Mouse (Mus musculus): ENCODE measurements around the gene C2cd4b. TPM values are rescaled to one million over a fixed set of nuclear protein-coding genes. Genes with fewer than 3 reads are reported as not detected.

Gene C2cd4b
- polyA plus RNA-seq, 1 experiment from 2014 or later: not detected

DNA sequence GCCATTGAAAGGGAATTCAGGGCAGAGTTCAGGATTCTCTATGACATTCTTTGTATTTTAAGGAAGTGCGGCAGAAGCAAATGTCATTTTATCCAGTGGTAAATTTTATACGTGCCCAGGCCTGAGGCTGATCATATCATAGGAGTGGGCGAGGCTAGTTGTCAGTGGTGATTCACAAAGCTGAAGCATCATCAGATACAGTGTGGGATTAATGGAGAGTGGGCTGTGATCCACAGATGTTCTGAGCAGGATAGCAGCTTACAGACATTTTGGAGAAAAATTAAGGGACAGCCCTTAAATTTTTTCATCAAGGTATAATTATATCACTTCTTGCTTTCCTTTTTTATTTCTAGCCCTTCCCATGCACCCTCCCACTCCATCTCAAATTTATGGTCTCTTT lies 24.2 kb downstream of the C2cd4b start:
- WGBS: 89% methylated on average over 3 of the region's 3 CpGs
- Histone ChIP-seq H3K9me3 (ENCODE audit: control insufficient read depth, low read length) (no peaks in the 10 kb centered on the region), H3K27ac (ENCODE audit: low read depth, low read length) (no peak overlapping the region), H3K27me3 (ENCODE audit: control insufficient read depth, insufficient read depth, low read length) (no peaks in the 10 kb centered on the region), H3K4me3 (ENCODE audit: low read depth, low read length) (no peak overlapping the region), H3K4me2 (replicated peaks; ENCODE audit: low read depth, low read length) (no peak overlapping the region), H3K9ac (ENCODE audit: low read depth, low read length) (no peak overlapping the region), H3K36me3 (ENCODE audit: control insufficient read depth, insufficient read depth, low read length) (no peaks in the 10 kb centered on the region), H3K4me1 (replicated peaks; ENCODE audit: control insufficient read depth, insufficient read depth, low read length) (no peaks in the 10 kb centered on the region)
- ATAC-seq (ENCODE audit: low FRiP score) (no peak), DNase-seq (ENCODE audit: low spot score) (no peak)

DNA sequence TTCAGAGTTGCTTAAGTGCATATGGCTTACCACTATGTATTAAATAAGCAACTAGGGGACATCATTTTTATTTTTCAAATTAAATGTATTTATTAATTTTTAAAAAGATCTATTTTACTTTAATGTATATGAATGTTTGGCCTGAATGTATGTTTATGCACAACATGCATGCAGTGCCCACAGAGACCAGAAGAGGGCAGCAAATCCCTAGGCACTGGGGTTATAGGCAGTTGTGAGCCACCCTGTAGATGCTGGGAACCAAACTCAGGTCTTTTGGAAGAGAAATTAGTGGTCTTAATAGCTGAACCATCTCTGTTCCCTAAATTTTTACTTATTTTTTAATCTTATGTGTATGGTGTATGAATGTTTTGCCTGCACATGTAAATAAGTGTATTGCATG lies 24.7 kb downstream of the C2cd4b start:
- H3K36me3 ChIP-seq (ENCODE audit: control insufficient read depth, insufficient read depth, low read length): no peaks in the 10 kb centered on the region
- peak; percentile 19 for DNase-seq (ENCODE audit: low spot score)

DNA sequence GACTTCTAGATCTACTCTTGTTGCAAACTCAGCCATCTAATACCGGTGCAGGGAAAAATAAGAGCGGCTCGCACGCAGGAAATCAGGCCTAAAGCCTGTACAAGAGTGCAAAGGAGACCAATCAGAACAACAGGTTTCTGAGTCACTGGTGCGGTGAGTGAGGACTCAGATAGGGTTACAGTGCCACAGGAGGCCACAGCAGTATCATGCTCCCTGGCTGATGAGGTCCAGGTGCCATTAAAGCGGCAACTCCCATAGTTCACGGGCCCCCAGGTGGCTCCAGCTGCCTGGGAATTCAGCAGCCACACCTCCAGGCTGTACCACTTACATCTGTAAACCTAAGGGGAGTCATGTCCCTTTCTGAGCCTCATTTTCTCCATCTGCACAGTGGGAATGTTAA lies 27.1 kb downstream of the C2cd4b start:
- ATAC-seq (ENCODE audit: low FRiP score) (no peak), DNase-seq (ENCODE audit: low spot score) (no peak)
- 75% methylated on average over 7 of the region's 7 CpGs for WGBS
- H3K27me3 ChIP-seq (ENCODE audit: control insufficient read depth, insufficient read depth, low read length): no peaks in the 10 kb centered on the region
- H3K9ac ChIP-seq (ENCODE audit: low read depth, low read length): no peak overlapping the region
- H3K9me3 ChIP-seq (ENCODE audit: control insufficient read depth, low read length): no peaks in the 10 kb centered on the region
- no peaks in the 10 kb centered on the region for H3K4me1 ChIP-seq (replicated peaks; ENCODE audit: control insufficient read depth, insufficient read depth, low read length)
- no peak overlapping the region for H3K27ac ChIP-seq (ENCODE audit: low read depth, low read length)
- H3K4me3 ChIP-seq (ENCODE audit: low read depth, low read length): no peak overlapping the region
- H3K36me3 ChIP-seq (ENCODE audit: control insufficient read depth, insufficient read depth, low read length): no peaks in the 10 kb centered on the region
- H3K4me2 ChIP-seq (replicated peaks; ENCODE audit: low read depth, low read length): no peak overlapping the region

More for the DNA sequence above, 24.7 kb downstream of the C2cd4b start:
- H3K9ac ChIP-seq (ENCODE audit: low read depth, low read length): no peak overlapping the region
- no peaks in the 10 kb centered on the region for H3K4me1 ChIP-seq (replicated peaks; ENCODE audit: control insufficient read depth, insufficient read depth, low read length)
- no peak for ATAC-seq (ENCODE audit: low FRiP score)
- H3K4me2 ChIP-seq (replicated peaks; ENCODE audit: low read depth, low read length): no peak overlapping the region
- H3K9me3 ChIP-seq (ENCODE audit: control insufficient read depth, low read length): no peaks in the 10 kb centered on the region
- no peaks in the 10 kb centered on the region for H3K27me3 ChIP-seq (ENCODE audit: control insufficient read depth, insufficient read depth, low read length)
- H3K27ac ChIP-seq (ENCODE audit: low read depth, low read length): no peak overlapping the region
- no peak overlapping the region for H3K4me3 ChIP-seq (ENCODE audit: low read depth, low read length)

DNA sequence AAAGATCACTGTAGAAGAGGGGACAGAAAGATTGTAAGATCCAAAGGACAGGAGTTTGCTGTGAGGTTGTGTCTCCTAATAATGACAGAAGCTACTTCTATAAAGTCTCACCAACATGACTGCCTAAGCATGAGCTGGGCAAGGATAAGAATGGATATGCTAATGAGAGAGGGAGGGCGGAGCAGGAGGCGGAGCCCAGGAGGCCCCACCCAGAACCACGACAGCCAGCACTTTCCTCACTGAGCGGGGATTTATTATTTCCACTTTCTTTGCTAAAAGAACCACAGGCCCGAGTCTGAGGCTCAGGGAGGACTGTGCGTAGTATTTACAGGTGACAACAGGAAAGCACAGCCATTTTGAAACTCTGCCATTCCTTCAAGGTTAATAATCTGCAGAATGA lies 28.4 kb downstream of the C2cd4b start:
- Histone ChIP-seq H3K4me3 (ENCODE audit: low read depth, low read length) (no peak overlapping the region), H3K27me3 (ENCODE audit: control insufficient read depth, insufficient read depth, low read length) (no peaks in the 10 kb centered on the region), H3K36me3 (ENCODE audit: control insufficient read depth, insufficient read depth, low read length) (no peaks in the 10 kb centered on the region), H3K9me3 (ENCODE audit: control insufficient read depth, low read length) (no peaks in the 10 kb centered on the region), H3K4me2 (replicated peaks; ENCODE audit: low read depth, low read length) (no peak overlapping the region), H3K4me1 (replicated peaks; ENCODE audit: control insufficient read depth, insufficient read depth, low read length) (no peaks in the 10 kb centered on the region), H3K27ac (ENCODE audit: low read depth, low read length) (no peak overlapping the region), H3K9ac (ENCODE audit: low read depth, low read length) (no peak overlapping the region)
- no peak for ATAC-seq (ENCODE audit: low FRiP score)
- DNase-seq (ENCODE audit: low spot score): no peak
- 62% methylated on average over 6 of the region's 6 CpGs for WGBS

DNA sequence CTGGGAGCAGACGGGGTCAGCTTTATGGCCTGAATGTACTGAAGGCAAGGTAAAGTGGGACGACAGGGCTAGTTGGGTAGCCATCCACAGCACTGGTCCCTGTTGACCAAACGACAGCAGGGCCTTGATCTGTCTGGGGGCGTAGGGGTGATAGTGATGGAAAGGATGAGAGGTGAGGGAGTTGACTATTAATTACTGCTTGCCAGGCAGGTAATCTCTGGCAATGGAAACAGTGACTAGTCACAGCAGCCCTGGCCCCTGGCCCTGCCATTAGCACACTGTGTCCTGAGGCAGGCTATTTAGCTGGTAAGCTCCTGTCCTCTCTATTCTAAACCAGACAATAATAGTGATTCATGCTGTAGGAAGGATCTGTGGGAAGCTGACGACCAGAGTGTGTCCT lies 33.2 kb downstream of the C2cd4b start:
- 77% methylated on average over 5 of the region's 5 CpGs for WGBS
- no peak for ATAC-seq (ENCODE audit: low FRiP score)

DNA sequence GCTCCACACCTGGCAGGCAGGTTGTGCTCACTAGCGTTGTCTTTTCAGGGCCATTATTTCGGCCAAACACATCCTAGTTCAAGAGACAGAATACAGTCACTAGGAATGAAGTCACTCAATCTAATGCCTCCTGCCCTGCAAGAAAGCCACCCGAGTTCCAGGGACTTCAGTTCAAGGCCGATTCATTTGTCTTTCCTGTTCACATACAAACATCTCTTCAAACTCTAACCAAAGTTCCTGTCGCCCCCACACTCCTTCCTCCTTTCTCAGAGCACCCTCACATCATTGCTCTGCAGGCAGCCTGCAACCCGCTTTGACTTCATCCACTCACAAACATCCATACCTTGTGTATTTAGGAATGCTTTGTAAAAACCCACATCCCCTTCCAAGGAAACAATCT lies 34.3 kb downstream of the C2cd4b start:
- Histone ChIP-seq H3K9me3 (ENCODE audit: control insufficient read depth, low read length) (no peaks in the 10 kb centered on the region), H3K27me3 (ENCODE audit: control insufficient read depth, insufficient read depth, low read length) (no peaks in the 10 kb centered on the region), H3K9ac (ENCODE audit: low read depth, low read length) (no peak overlapping the region), H3K4me1 (replicated peaks; ENCODE audit: control insufficient read depth, insufficient read depth, low read length) (no peaks in the 10 kb centered on the region), H3K4me3 (ENCODE audit: low read depth, low read length) (no peak overlapping the region), H3K36me3 (ENCODE audit: control insufficient read depth, insufficient read depth, low read length) (no peaks in the 10 kb centered on the region), H3K4me2 (replicated peaks; ENCODE audit: low read depth, low read length) (no peak overlapping the region), H3K27ac (ENCODE audit: low read depth, low read length) (no peak overlapping the region)
- 81% methylated on average over 6 of the region's 6 CpGs for whole genome bisulfite sequencing
- ATAC-seq (ENCODE audit: low FRiP score): no peak
- no peak for DNase-seq (ENCODE audit: low spot score)

More for the DNA sequence above, 33.2 kb downstream of the C2cd4b start:
- no peaks in the 10 kb centered on the region for H3K27me3 ChIP-seq (ENCODE audit: control insufficient read depth, insufficient read depth, low read length)
- no peak overlapping the region for H3K4me3 ChIP-seq (ENCODE audit: low read depth, low read length)
- H3K9me3 ChIP-seq (ENCODE audit: control insufficient read depth, low read length): no peaks in the 10 kb centered on the region
- no peak overlapping the region for H3K9ac ChIP-seq (ENCODE audit: low read depth, low read length)
- no peaks in the 10 kb centered on the region for H3K4me1 ChIP-seq (replicated peaks; ENCODE audit: control insufficient read depth, insufficient read depth, low read length)
- no peak overlapping the region for H3K27ac ChIP-seq (ENCODE audit: low read depth, low read length)
- DNase-seq (ENCODE audit: low spot score): no peak
- no peak overlapping the region for H3K4me2 ChIP-seq (replicated peaks; ENCODE audit: low read depth, low read length)
- H3K36me3 ChIP-seq (ENCODE audit: control insufficient read depth, insufficient read depth, low read length): no peaks in the 10 kb centered on the region

DNA sequence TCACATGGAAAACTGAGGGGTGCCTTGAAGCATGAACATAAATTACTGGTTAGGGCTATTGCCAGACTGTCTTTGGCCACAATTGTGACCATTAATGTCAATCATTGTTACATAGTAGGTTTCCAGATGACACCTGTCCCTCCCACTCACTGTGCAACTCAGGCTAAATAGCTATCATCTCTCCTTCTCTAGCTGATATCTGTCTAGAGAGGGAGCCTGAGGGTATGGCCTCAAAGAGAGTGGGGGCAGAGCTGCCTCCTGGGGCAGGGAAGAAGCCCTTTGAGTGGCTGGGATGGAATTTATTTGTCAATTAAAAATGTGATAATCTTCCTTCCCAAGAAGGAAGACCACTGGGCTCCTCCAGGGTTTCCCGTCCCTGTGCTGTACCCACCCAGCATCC lies 35.0 kb downstream of the C2cd4b start:
- no peaks in the 10 kb centered on the region for H3K27me3 ChIP-seq (ENCODE audit: control insufficient read depth, insufficient read depth, low read length)
- H3K27ac ChIP-seq (ENCODE audit: low read depth, low read length): no peak overlapping the region
- H3K4me3 ChIP-seq (ENCODE audit: low read depth, low read length): no peak overlapping the region
- WGBS: 73% methylated on average over 1 of the region's 1 CpGs
- H3K36me3 ChIP-seq (ENCODE audit: control insufficient read depth, insufficient read depth, low read length): no peaks in the 10 kb centered on the region
- H3K4me1 ChIP-seq (replicated peaks; ENCODE audit: control insufficient read depth, insufficient read depth, low read length): no peaks in the 10 kb centered on the region
- H3K4me2 ChIP-seq (replicated peaks; ENCODE audit: low read depth, low read length): no peak overlapping the region
- ATAC-seq (ENCODE audit: low FRiP score) (no peak), DNase-seq (ENCODE audit: low spot score) (no peak)
- no peaks in the 10 kb centered on the region for H3K9me3 ChIP-seq (ENCODE audit: control insufficient read depth, low read length)
- H3K9ac ChIP-seq (ENCODE audit: low read depth, low read length): no peak overlapping the region

DNA sequence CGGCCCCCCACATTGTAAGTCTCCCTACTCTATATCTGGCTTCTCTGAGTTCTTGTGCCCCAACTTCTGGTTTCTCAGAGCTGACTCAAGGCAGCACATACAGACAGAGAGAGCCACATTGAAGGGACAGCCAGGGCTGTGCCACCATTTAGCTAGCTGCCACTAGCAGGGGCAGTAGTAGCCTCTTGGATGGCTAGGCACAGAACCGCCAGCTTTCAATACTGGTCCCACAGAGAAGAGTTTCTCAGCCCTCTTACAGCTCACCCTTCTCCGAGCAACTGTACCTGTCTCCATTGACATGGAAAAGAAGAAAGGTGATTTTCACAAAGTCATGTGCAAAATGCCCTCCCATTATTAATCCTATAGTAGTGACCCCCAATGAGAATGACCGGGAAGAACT lies 35.4 kb downstream of the C2cd4b start:
- no peaks in the 10 kb centered on the region for H3K9me3 ChIP-seq (ENCODE audit: control insufficient read depth, low read length)
- no peaks in the 10 kb centered on the region for H3K4me1 ChIP-seq (replicated peaks; ENCODE audit: control insufficient read depth, insufficient read depth, low read length)
- no peaks in the 10 kb centered on the region for H3K27me3 ChIP-seq (ENCODE audit: control insufficient read depth, insufficient read depth, low read length)
- H3K9ac ChIP-seq (ENCODE audit: low read depth, low read length): no peak overlapping the region
- H3K4me3 ChIP-seq (ENCODE audit: low read depth, low read length): no peak overlapping the region
- no peak for DNase-seq (ENCODE audit: low spot score)
- 93% methylated on average over 4 of the region's 4 CpGs for WGBS
- H3K4me2 ChIP-seq (replicated peaks; ENCODE audit: low read depth, low read length): no peak overlapping the region
- no peaks in the 10 kb centered on the region for H3K36me3 ChIP-seq (ENCODE audit: control insufficient read depth, insufficient read depth, low read length)
- no peak for ATAC-seq (ENCODE audit: low FRiP score)
- H3K27ac ChIP-seq (ENCODE audit: low read depth, low read length): peak overlapping the region; percentile 67; the same call in 1 of the 2 replicates

DNA sequence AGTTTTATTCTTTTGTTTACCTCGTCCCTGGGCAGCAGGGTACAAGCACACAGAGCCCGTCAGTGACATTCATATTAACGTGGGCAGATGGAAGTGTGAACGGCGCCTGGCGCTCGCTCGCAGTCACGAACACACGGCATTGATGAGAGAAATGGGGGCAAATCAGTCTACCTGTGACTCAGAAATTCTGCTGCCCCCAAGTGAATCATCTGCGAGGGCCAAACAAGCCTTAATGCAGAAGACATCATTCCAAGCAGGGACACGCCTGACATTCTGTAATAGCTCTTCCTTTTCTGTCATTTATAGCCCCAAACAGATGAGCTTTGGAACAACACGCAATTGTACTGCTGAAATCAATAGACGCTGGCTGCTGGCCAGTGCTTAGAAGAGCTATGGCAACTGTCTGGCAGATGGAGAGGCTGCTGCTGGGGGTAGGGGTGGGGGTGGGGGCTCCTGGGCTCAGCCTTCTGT lies 36.0 kb downstream of the C2cd4b start:
- peak; percentile 76 for ATAC-seq (ENCODE audit: low FRiP score)
- 61% methylated on average over 14 of the region's 14 CpGs for WGBS
- peak; percentile 38 for DNase-seq (ENCODE audit: low spot score)
- Histone ChIP-seq H3K9me3 (ENCODE audit: control insufficient read depth, low read length) (no peaks in the 10 kb centered on the region), H3K9ac (ENCODE audit: low read depth, low read length) (no peak overlapping the region), H3K27ac (ENCODE audit: low read depth, low read length) (peak overlapping the region; percentile 67), H3K27me3 (ENCODE audit: control insufficient read depth, insufficient read depth, low read length) (no peaks in the 10 kb centered on the region), H3K4me3 (ENCODE audit: low read depth, low read length) (no peak overlapping the region), H3K36me3 (ENCODE audit: control insufficient read depth, insufficient read depth, low read length) (no peaks in the 10 kb centered on the region), H3K4me1 (replicated peaks; ENCODE audit: control insufficient read depth, insufficient read depth, low read length) (no peaks in the 10 kb centered on the region), H3K4me2 (replicated peaks; ENCODE audit: low read depth, low read length) (no peak overlapping the region)
